Mouse (Mus musculus): Measurements from ENCODE around the gene Stip1.

DNA sequence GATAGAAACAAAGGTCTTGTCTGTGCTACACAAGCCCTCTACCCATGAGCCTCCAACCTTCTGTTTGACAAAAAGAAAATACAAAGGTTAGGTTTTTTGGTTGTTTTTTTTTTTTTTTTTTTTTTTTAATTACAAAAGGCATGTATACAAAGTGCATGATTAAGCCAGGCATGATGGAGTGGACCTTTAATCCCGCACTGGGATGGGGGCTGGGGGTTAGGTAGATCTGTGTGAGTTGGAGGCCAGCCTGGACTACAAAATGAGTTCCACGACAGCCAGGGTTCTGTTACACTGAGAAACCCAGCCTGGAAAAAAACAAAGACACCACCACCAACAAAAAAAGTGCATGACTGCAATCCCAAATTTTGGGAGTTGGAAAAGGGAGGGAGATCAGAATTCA, 1.4 kb upstream of the Stip1 start:
- TF ChIP-seq POLR2A (IDR thresholded peaks at IDR 0.05; ENCODE audit: insufficient read depth, low read length) (no peak), CTCF (IDR thresholded peaks at IDR 0.05; ENCODE audit: low read depth, low read length) (no peak)

Measured in ES-Bruce4 (cell line).